In the genomic region with DNA sequence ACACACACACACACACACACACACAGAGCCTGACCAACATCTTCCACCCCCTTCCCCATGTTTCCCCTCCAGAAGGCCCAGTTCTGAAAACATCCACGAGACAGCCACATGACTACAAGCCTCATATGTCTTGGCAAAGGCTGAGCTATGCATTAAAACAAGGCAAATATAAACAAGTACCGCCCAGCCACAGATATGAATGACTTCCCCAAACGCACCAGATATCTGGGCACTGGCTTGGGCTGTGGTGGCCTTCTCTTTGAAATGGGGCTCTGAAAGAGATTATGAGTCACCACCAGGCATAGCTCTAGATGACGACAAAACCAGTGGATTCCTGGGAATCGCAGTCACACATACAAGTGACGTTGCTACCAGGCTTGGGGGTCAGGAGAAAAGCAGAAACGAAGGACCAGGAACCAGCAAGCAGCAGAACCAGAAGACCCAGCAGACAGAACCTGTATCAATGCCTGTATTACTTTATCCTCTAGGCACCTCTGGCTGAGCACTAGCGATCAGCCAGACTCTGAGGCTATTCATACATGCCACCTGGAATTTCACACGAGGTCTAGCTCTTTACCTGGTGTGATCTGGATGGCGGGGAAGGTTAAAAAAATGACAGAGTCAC, we compare ENCODE assay signal across 14 mouse cellular contexts. TPM values are rescaled to one million over a fixed set of nuclear protein-coding genes. Genes with fewer than 3 reads are reported as not detected.
A peak's percentile ranks its signal among the peaks of the same experiment; 100 is the strongest.
DNase-seq lines count a peak whose midpoint lies in the region; ATAC-seq and TF ChIP-seq lines count a peak whose summit lies in the region.
"Had no signal": no experiment of that assay in that cellular context is flagged by ENCODE, and none has a peak within 500 bp of the region (broad histone marks: within the 10 kb centered on the region; RNA-seq: fewer than 3 reads in every experiment).

No protein-coding gene starts in this region.

- no peak overlapping the region for H3K4me3 ChIP-seq in MEL (ENCODE audit: control insufficient read depth in 1 of 2, insufficient read depth in 1 of 2, low read depth in 2 of 2, low read length in 2 of 2)
- H3K4me3 ChIP-seq: embryonic facial prominence, embryonic 13.5 days; heart, embryonic 13.5 days; limb, embryonic 15.5 days had no signal

- H3K79me2 ChIP-seq in MEL (ENCODE audit: control insufficient read depth, insufficient read depth, low read length, poor library complexity): no peaks in the 10 kb centered on the region; the same call in 1 of the 2 replicates

- H3K4me1 ChIP-seq in MEL (ENCODE audit: control insufficient read depth in 1 of 2, insufficient read depth in 2 of 2, low read length in 2 of 2): peaks cover 31 to 33% of the 10 kb centered on the region in 2 experiments
- H3K4me1 ChIP-seq: embryonic facial prominence, embryonic 13.5 days; limb, embryonic 15.5 days had no signal

- H3K9me3 ChIP-seq in MEL (replicated peaks; ENCODE audit: insufficient read depth, low read length): no peaks in the 10 kb centered on the region
- H3K9me3 ChIP-seq: embryonic facial prominence, embryonic 13.5 days; heart, embryonic 13.5 days; limb, embryonic 15.5 days had no signal

- TF ChIP-seq POLR2A in MEL (IDR thresholded peaks at IDR 0.05; ENCODE audit: control insufficient read depth in 1 of 2, insufficient read depth in 1 of 2, low read depth in 1 of 2, low read length in 2 of 2, poor library complexity in 1 of 2): peak in 1 of 2 experiments; percentile 34; a peak in 1 of 4 replicates

- no peak for TF ChIP-seq RAD21 in MEL (IDR thresholded peaks at IDR 0.05; ENCODE audit: low read depth, low read length)

- no peak for TF ChIP-seq CTCF in MEL (IDR thresholded peaks at IDR 0.05 in 2 of 3, conservative IDR thresholded peaks at IDR 0.05 in 1 of 3; ENCODE audit: control insufficient read depth in 1 of 3, insufficient read depth in 1 of 3, low read depth in 2 of 3, low read length in 3 of 3, poor library complexity in 1 of 3, severe bottlenecking in 1 of 3)

- DNase-seq in 3T3-L1 (ENCODE audit: low read depth, low spot score): peak; percentile 70
- peak; percentile 93 for DNase-seq in MEL (ENCODE audit: low read depth, low spot score)
- no peak for DNase-seq in kidney, postnatal 25 days
- no peak for DNase-seq in urinary bladder, postnatal 25 days (ENCODE audit: low spot score)
- no peak for DNase-seq in left cerebral cortex, postnatal 36 days (ENCODE audit: low spot score in 2 of 2)
- DNase-seq: cerebellum, adult 9-11 months; spleen, adult 18-20 months; thymus, postnatal 25 days had no signal

- peak; percentile 15; the same call in 1 of the 2 replicates for ATAC-seq in erythroid progenitor cell, adult 5-6 weeks (replicated peaks; ENCODE audit: low FRiP score, poor library complexity, severe bottlenecking)
- ATAC-seq in megakaryocyte progenitor cell, adult 5-6 weeks (replicated peaks; ENCODE audit: poor library complexity): peak; percentile 24

- TF ChIP-seq EP300 in MEL (IDR thresholded peaks at IDR 0.05; ENCODE audit: low read depth in 1 of 2, low read length in 2 of 2): peak; percentile 76 to 78

- intact Hi-C loops in left cerebral cortex, postnatal 36 days (cut with DNase I): no loop called here

- peak overlapping the region; percentile 100 for H3K27ac ChIP-seq in MEL (ENCODE audit: control insufficient read depth, low read depth, low read length)
- H3K27ac ChIP-seq: embryonic facial prominence, embryonic 13.5 days; heart, embryonic 13.5 days; hindbrain, embryonic 14.5 days; limb, embryonic 15.5 days had no signal

- peaks cover 4 to 49% of the 10 kb centered on the region in 2 experiments for H3K36me3 ChIP-seq in MEL (ENCODE audit: control insufficient read depth in 1 of 2, insufficient read depth in 2 of 2, low read length in 2 of 2)

- H3K27me3 ChIP-seq in MEL (ENCODE audit: control insufficient read depth in 1 of 2, insufficient read depth in 2 of 2, low read length in 2 of 2): no peaks in the 10 kb centered on the region
- H3K27me3 ChIP-seq: embryonic facial prominence, embryonic 13.5 days; heart, embryonic 13.5 days; limb, embryonic 15.5 days had no signal

- H3K9ac ChIP-seq in MEL (ENCODE audit: control insufficient read depth, low read depth, low read length, poor library complexity, severe bottlenecking): peak overlapping the region; percentile 46
- H3K9ac ChIP-seq: embryonic facial prominence, embryonic 13.5 days; heart, embryonic 13.5 days; hindbrain, embryonic 14.5 days; limb, embryonic 15.5 days had no signal

TF ChIP-seq in MEL, 35 proteins besides CTCF, POLR2A, EP300 and RAD21:
- 0 out of 2 replicates have a peak, but pooled peaks have one; percentile 53 for TF ChIP-seq RCOR1 (IDR thresholded peaks at IDR 0.05; ENCODE audit: low read depth, low read length)
- TF ChIP-seq ZC3H11A (IDR thresholded peaks at IDR 0.05; ENCODE audit: low read depth, low read length): no peak
- 0 out of 2 replicates have a peak, but pooled peaks have one; percentile 25 for TF ChIP-seq MAZ (IDR thresholded peaks at IDR 0.05; ENCODE audit: low read depth, low read length)
- peak; percentile 37; the same call in 1 of the 2 replicates for TF ChIP-seq KAT2A (conservative IDR thresholded peaks at IDR 0.05; ENCODE audit: low read depth, low read length)
- peak; percentile 99 for TF ChIP-seq ETS1 (IDR thresholded peaks at IDR 0.05; ENCODE audit: low read depth, low read length)
- peak; percentile 48; the same call in 1 of the 2 replicates for TF ChIP-seq BHLHE40 (IDR thresholded peaks at IDR 0.05; ENCODE audit: borderline replicate concordance, low read depth, low read length)
- TF ChIP-seq MAFK (IDR thresholded peaks at IDR 0.05; ENCODE audit: borderline replicate concordance, low read depth, low read length): 0 out of 2 replicates have a peak, but pooled peaks have one; percentile 43
- TF ChIP-seq MAX (IDR thresholded peaks at IDR 0.05; ENCODE audit: low read length): peak; percentile 78
- TF ChIP-seq CHD2 (IDR thresholded peaks at IDR 0.05; ENCODE audit: low read length): no peak
- peak; percentile 79 for TF ChIP-seq GATA1 (IDR thresholded peaks at IDR 0.05; ENCODE audit: low read depth, low read length)
- TF ChIP-seq POLR2AphosphoS5 (IDR thresholded peaks at IDR 0.05; ENCODE audit: borderline replicate concordance, low read depth, low read length): no peak
- no peak for TF ChIP-seq SMC3 (IDR thresholded peaks at IDR 0.05; ENCODE audit: low read depth, low read length)
- peak; percentile 75; the same call in 1 of the 2 replicates for TF ChIP-seq ZMIZ1 (IDR thresholded peaks at IDR 0.05; ENCODE audit: low read depth, low read length)
- 0 out of 2 replicates have a peak, but pooled peaks have one; percentile 30 for TF ChIP-seq NELFE (IDR thresholded peaks at IDR 0.05; ENCODE audit: low read depth, low read length)
- peak; percentile 36; the same call in 1 of the 2 replicates for TF ChIP-seq TAL1 (IDR thresholded peaks at IDR 0.05; ENCODE audit: low read length)
- TF ChIP-seq ELF1 (IDR thresholded peaks at IDR 0.05; ENCODE audit: low read depth, low read length): 0 out of 2 replicates have a peak, but pooled peaks have one; percentile 15
- TF ChIP-seq TCF12 (IDR thresholded peaks at IDR 0.05; ENCODE audit: low read depth, low read length): peak; percentile 63
- TF ChIP-seq NRF1 (IDR thresholded peaks at IDR 0.05; ENCODE audit: insufficient read depth, low read depth, low read length, poor library complexity, severe bottlenecking): no peak
- TF ChIP-seq USF1 (IDR thresholded peaks at IDR 0.05; ENCODE audit: low read depth, low read length): peak; percentile 77
- TF ChIP-seq HCFC1 (IDR thresholded peaks at IDR 0.05; ENCODE audit: low read depth, low read length): peak; percentile 20; the same call in 1 of the 2 replicates
- TF ChIP-seq GABPA (IDR thresholded peaks at IDR 0.05; ENCODE audit: low read depth, low read length): no peak
- peak; percentile 84 for TF ChIP-seq SIN3A (IDR thresholded peaks at IDR 0.05; ENCODE audit: low read length)
- no peak for TF ChIP-seq USF2 (IDR thresholded peaks at IDR 0.05; ENCODE audit: borderline replicate concordance in 1 of 2, insufficient read depth in 1 of 2, low read depth in 1 of 2, low read length in 2 of 2)
- peak; percentile 69 for TF ChIP-seq MYC (IDR thresholded peaks at IDR 0.05; ENCODE audit: low read depth, low read length)
- peak; percentile 88 for TF ChIP-seq MXI1 (IDR thresholded peaks at IDR 0.05; ENCODE audit: low read depth, low read length)
- TF ChIP-seq TBP (IDR thresholded peaks at IDR 0.05; ENCODE audit: low read depth, low read length): 0 out of 2 replicates have a peak, but pooled peaks have one; percentile 50
- no peak for TF ChIP-seq UBTF (IDR thresholded peaks at IDR 0.05; ENCODE audit: borderline replicate concordance, insufficient read depth, low read depth, low read length)
- TF ChIP-seq E2F4 (IDR thresholded peaks at IDR 0.05; ENCODE audit: borderline replicate concordance, low read depth, low read length): no peak
- no peak for TF ChIP-seq ZKSCAN1 (IDR thresholded peaks at IDR 0.05; ENCODE audit: low read depth, low read length)
- TF ChIP-seq MEF2A (IDR thresholded peaks at IDR 0.05; ENCODE audit: extremely low read depth, insufficient replicate concordance, low read depth, low read length, poor library complexity, severe bottlenecking): no peak
- TF ChIP-seq POLR2AphosphoS2 (IDR thresholded peaks at IDR 0.05; ENCODE audit: low read length): no peak
- TF ChIP-seq ZNF384 (IDR thresholded peaks at IDR 0.05; ENCODE audit: low read depth, low read length): no peak
- TF ChIP-seq JUND (IDR thresholded peaks at IDR 0.05; ENCODE audit: low read depth, low read length): peak; percentile 77; the same call in 1 of the 2 replicates
- 0 out of 2 replicates have a peak, but pooled peaks have one; percentile 34 for TF ChIP-seq MYB (IDR thresholded peaks at IDR 0.05; ENCODE audit: low read depth, low read length)
- TF ChIP-seq CHD1 (IDR thresholded peaks at IDR 0.05; ENCODE audit: low read depth, low read length): 0 out of 2 replicates have a peak, but pooled peaks have one; percentile 30

RNA-seq across cellular contexts. Expression of gene Tbc1d2b, which starts 35.2 kb away (rescaled TPM):
- total RNA-seq in MEL (2012; rRNA removed): 6.5 and 7.1 TPM in 2 replicates
- polyA plus RNA-seq in MEL (2012; ENCODE audit: insufficient read depth in 1 of 2, insufficient read length in 2 of 2, low read depth in 1 of 2, low replicate concordance in 2 of 2, missing spikeins in 1 of 2): 10 to 100 TPM in 1 of 2 experiments, not detected in 1; 12.6 TPM
- total RNA-seq in erythroid progenitor cell, adult 5-6 weeks (2015; ENCODE audit: low replicate concordance): 54.4 and 68.7 TPM in 2 replicates
- total RNA-seq in erythroid progenitor cell, adult 5-6 weeks (2017; ENCODE audit: low replicate concordance): 37.4 and 44.0 TPM in 2 replicates
- 49.8 and 51.4 TPM in 2 replicates for total RNA-seq in megakaryocyte progenitor cell, adult 5-6 weeks (2015)
- total RNA-seq in megakaryocyte progenitor cell, adult 5-6 weeks (2017): 46.2 and 56.7 TPM in 2 replicates
- total RNA-seq in left cerebral cortex, postnatal 36 days (2021): 10 to 100 TPM in 1 of 2 experiments, 1 to 10 TPM in 1; 9.9 to 13.5 TPM

Comparison
In these comparisons a context has a peak if more than half of its experiments do, and no peak if none do; other contexts are left out.
1. DNase-seq: peak in 3T3-L1 (single experiment) and MEL (single experiment); none in kidney, postnatal 25 days (0 of 2), urinary bladder, postnatal 25 days (single experiment) and left cerebral cortex, postnatal 36 days (0 of 2).